Mouse (Mus musculus) ES-Bruce4 (cell line): ENCODE measurements at regions not wholly inside any gene's neighbourhood (a gene's known extent, or its start where the extent isn't known, plus 50 kb on each side); places are given as distances from the start of the nearest gene placed in this dataset.

Experiments used
- CTCF ChIP-seq: IDR thresholded peaks from one replicate; pipeline ENCODE4 v1.8.1; 2011; ENCODE audit warnings: low read depth, low read length
- EP300 ChIP-seq: IDR thresholded peaks from 2 replicates; pipeline ENCODE4 v1.6.1; 2011; ENCODE audit warnings: low read depth, low read length; ENCODE audit not compliant: insufficient read depth
- POLR2A ChIP-seq: IDR thresholded peaks from one replicate; pipeline ENCODE4 v1.8.1; 2011; ENCODE audit warnings: low read length; ENCODE audit not compliant: insufficient read depth

- no peak for TF ChIP-seq CTCF
- no peak for TF ChIP-seq POLR2A
- TF ChIP-seq EP300 = no peak
These were observed 132.0 kb upstream of the Lrig3 start for GRCm38 (mm10) chr10:125833989-125834388.
